Mouse (Mus musculus) testis, postnatal 10 days (tissue): Measurements from ENCODE around the gene Fgfr2.
A peak's percentile ranks its signal among the peaks of the same experiment; 100 is the strongest.

Source experiments
- DNase-seq: peaks from one replicate; pipeline ENCODE4 v3.0.0; 2021; ENCODE audit warnings: low spot score

Gene Fgfr2

GRCm38 (mm10) chr7:133007343-133007742 lies 115.8 kb downstream of the Fgfr2 start:
- DNase-seq, result no peak

- DNase-seq, result no peak
These were observed 117.4 kb downstream of the Fgfr2 start for GRCm38 (mm10) chr7:133005772-133006171.

GRCm38 (mm10) chr7:133003421-133003820 lies 119.7 kb downstream of the Fgfr2 start:
- peak; percentile 90 for DNase-seq

- peak; percentile 34 for DNase-seq
These were observed 120.9 kb downstream of the Fgfr2 start for GRCm38 (mm10) chr7:133002271-133002670.

- DNase-seq, result no peak
These were observed 121.8 kb downstream of the Fgfr2 start for GRCm38 (mm10) chr7:133001388-133001787.

- peak; percentile 42 for DNase-seq
These were observed 124.1 kb downstream of the Fgfr2 start for GRCm38 (mm10) chr7:132999061-132999460.

- DNase-seq, result peak; percentile 32
These were observed 124.5 kb downstream of the Fgfr2 start for GRCm38 (mm10) chr7:132998639-132999038.

GRCm38 (mm10) chr7:132996391-132996790 lies 126.8 kb downstream of the Fgfr2 start:
- peak; percentile 45 for DNase-seq

GRCm38 (mm10) chr7:132994628-132995191 lies 128.4 kb downstream of the Fgfr2 start:
- DNase-seq, result peak; percentile 33

GRCm38 (mm10) chr7:132994120-132994519 lies 129.0 kb downstream of the Fgfr2 start:
- DNase-seq, result peak; percentile 34

- DNase-seq, result peak; percentile 35
These were observed 130.1 kb downstream of the Fgfr2 start for GRCm38 (mm10) chr7:132992967-132993615.

GRCm38 (mm10) chr7:132991240-132991900 lies 131.8 kb downstream of the Fgfr2 start:
- DNase-seq, result peak; percentile 31

GRCm38 (mm10) chr7:132989839-132990238 lies 133.3 kb downstream of the Fgfr2 start:
- no peak for DNase-seq

- DNase-seq, result no peak
These were observed 140.5 kb downstream of the Fgfr2 start for GRCm38 (mm10) chr7:132982639-132983038.

- DNase-seq, result no peak
These were observed 145.2 kb downstream of the Fgfr2 start for GRCm38 (mm10) chr7:132977981-132978380.

GRCm38 (mm10) chr7:132976079-132976478 lies 147.1 kb downstream of the Fgfr2 start:
- DNase-seq, result no peak

GRCm38 (mm10) chr7:132972079-132972478 lies 151.1 kb downstream of the Fgfr2 start:
- DNase-seq, result no peak

- no peak for DNase-seq
These were observed 157.4 kb downstream of the Fgfr2 start for GRCm38 (mm10) chr7:132965707-132966106.

- no peak for DNase-seq
These were observed 158.8 kb downstream of the Fgfr2 start for GRCm38 (mm10) chr7:132964395-132964794.

- DNase-seq, result no peak
These were observed 172.5 kb downstream of the Fgfr2 start for GRCm38 (mm10) chr7:132950613-132951012.

- no peak for DNase-seq
These were observed 173.2 kb downstream of the Fgfr2 start for GRCm38 (mm10) chr7:132949968-132950367.

- no peak for DNase-seq
These were observed 182.6 kb downstream of the Fgfr2 start for GRCm38 (mm10) chr7:132940569-132940968.

GRCm38 (mm10) chr7:132939118-132939517 lies 184.0 kb downstream of the Fgfr2 start:
- DNase-seq, result no peak
